Mouse (Mus musculus) heart, postnatal 0 days (tissue): ENCODE data around the gene Ms4a1.

ENCODE experiments used
- CTCF ChIP-seq: IDR thresholded peaks from 2 replicates; pipeline ENCODE4 v1.5.1; 2016; ENCODE audit warnings: antibody characterized with exemption, control low read depth, low read depth
- EP300 ChIP-seq: IDR thresholded peaks from 2 replicates; pipeline ENCODE4 v1.6.1; 2016; ENCODE audit warnings: antibody characterized with exemption, low read depth

GRCm38 (mm10) chr19:11298939-11299338 is 32.9 kb upstream of the Ms4a1 start:
- TF ChIP-seq CTCF (no peak), EP300 (no peak)
